Mouse (Mus musculus) midbrain, postnatal 0 days (tissue): ENCODE measurements at regions not wholly inside any gene's neighbourhood (a gene's known extent, or its start where the extent isn't known, plus 50 kb on each side); places are given as distances from the start of the nearest gene placed in this dataset.

Experiments used
- ATAC-seq: fragments of 200-750 bp; cut with Nextera tagmentation; 2 replicates; pipeline ENCODE4 v1.8.0; 2017; ENCODE audit warnings: moderate number of reproducible peaks, mild to moderate bottlenecking, moderate TSS enrichment, moderate library complexity; ENCODE audit not compliant: low FRiP score
- DNase-seq: peaks from one replicate; pipeline ENCODE4 v3.0.0-alpha.2; 2015; ENCODE audit warnings: low spot score
- H3K27ac ChIP-seq: fragments of 300-500 bp; sonication (generic); 2 replicates; pipeline ENCODE4 v1.5.1; 2014; ENCODE audit warnings: low read depth, mild to moderate bottlenecking, low read length, mixed read lengths
- H3K27me3 ChIP-seq: fragments of 300-500 bp; sonication (generic); 2 replicates; pipeline ENCODE4 v1.6.1; 2014; ENCODE audit warnings: low read length, control low read depth, mixed read lengths; ENCODE audit not compliant: insufficient read depth
- H3K36me3 ChIP-seq: fragments of 300-500 bp; sonication (generic); 2 replicates; pipeline ENCODE4 v1.6.1; 2014; ENCODE audit warnings: low read length, control low read depth, mixed read lengths; ENCODE audit not compliant: insufficient read depth
- H3K4me1 ChIP-seq: fragments of 300-500 bp; sonication (generic); 2 replicates; pipeline ENCODE4 v1.6.1; 2014; ENCODE audit warnings: mild to moderate bottlenecking, control low read depth, antibody characterized with exemption, low read length, mixed read lengths; ENCODE audit not compliant: insufficient read depth
- H3K4me2 ChIP-seq: fragments of 300-500 bp; sonication (generic); 2 replicates; pipeline ENCODE4 v1.6.1; 2014; ENCODE audit warnings: low read depth, mild to moderate bottlenecking, low read length, mixed read lengths; ENCODE audit not compliant: poor library complexity, severe bottlenecking
- H3K4me3 ChIP-seq: fragments of 300-500 bp; sonication (generic); 2 replicates; pipeline ENCODE4 v1.5.1; 2014; ENCODE audit warnings: low read depth, mild to moderate bottlenecking, low read length, moderate library complexity
- H3K9ac ChIP-seq: fragments of 300-500 bp; sonication (generic); replicated peaks from 2 replicates; pipeline ENCODE4 v1.6.1; 2014; ENCODE audit warnings: mild to moderate bottlenecking, low read length, moderate library complexity, mixed read lengths; ENCODE audit not compliant: poor library complexity, severe bottlenecking
- H3K9me3 ChIP-seq: fragments of 300-500 bp; sonication (generic); 2 replicates; pipeline ENCODE4 v1.6.1; 2016; ENCODE audit warnings: low read length, control low read depth
- CTCF ChIP-seq: IDR thresholded peaks from 2 replicates; pipeline ENCODE4 v1.5.1; 2016; ENCODE audit warnings: antibody characterized with exemption, mild to moderate bottlenecking
- WGBS: fragments of 180-500 bp; shearing (Covaris S2); extraction: QIAGEN DNeasy Blood & Tissue Kit; methylation state at CpG from one replicate; pipeline ENCODE4 v1.1.7; 2014; 5-methylcytosine and 5-hydroxymethylcytosine counted together

DNA sequence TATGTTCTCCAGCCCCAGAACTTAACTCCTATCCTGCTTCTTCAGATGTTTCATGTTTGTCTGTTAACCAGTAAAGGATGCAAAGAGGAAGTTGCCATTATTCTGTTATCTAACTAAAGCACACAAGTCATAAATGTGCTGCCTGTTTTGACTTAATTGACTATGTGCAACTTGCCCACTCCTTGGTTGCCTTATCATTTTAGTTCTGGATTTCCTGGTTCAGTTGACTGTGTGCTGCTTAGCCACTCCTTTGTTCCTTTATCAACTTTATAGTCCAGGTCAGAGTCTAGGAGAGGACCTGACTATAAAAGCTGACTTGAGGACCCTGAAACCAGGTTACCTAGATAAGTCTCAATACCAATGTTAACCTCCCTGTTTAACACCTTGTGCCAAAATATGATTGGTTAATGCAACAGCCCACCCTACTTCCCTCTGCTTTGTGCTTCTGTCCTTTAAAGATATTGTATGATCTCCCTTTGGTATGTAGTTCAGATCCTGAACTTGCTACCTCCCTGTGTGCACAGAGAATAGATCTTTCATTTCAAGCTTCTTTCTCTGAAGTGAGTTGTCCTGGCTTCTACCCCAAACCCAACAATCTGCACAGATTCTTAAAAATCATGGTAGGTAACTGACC, 721.2 kb upstream of the Lcorl start:
- Histone ChIP-seq H3K36me3 (no peaks in the 10 kb centered on the region), H3K9me3 (no peaks in the 10 kb centered on the region), H3K4me2 (no peak overlapping the region), H3K4me1 (no peaks in the 10 kb centered on the region), H3K9ac (no peak overlapping the region), H3K27me3 (no peaks in the 10 kb centered on the region), H3K4me3 (no peak overlapping the region), H3K27ac (no peak overlapping the region)
- DNase-seq (no peak), ATAC-seq (no peak)
- TF ChIP-seq CTCF = no peak

DNA sequence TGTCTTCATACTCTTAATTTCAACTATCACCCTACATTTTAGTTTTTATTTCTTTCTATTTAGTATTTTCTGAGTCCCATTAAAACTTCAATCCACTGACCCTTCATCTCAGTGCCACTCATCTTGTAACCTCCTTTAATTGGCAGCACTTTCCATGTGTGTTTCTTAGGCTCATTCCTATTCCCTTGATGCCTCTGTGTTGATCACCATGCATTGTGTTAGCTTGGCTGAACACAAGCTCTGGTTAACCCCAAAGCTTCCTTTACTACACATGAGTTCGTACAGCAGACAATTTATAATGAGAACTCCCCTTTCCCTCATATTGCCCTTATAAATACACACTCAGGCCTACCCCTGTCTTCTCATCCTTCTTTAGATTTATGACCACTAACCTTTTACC, 716.5 kb upstream of the Lcorl start:
- Histone ChIP-seq H3K4me2 (no peak overlapping the region), H3K36me3 (no peaks in the 10 kb centered on the region), H3K4me1 (no peaks in the 10 kb centered on the region), H3K27me3 (no peaks in the 10 kb centered on the region), H3K9me3 (no peaks in the 10 kb centered on the region), H3K27ac (no peak overlapping the region), H3K4me3 (no peak overlapping the region), H3K9ac (no peak overlapping the region)
- no peak for TF ChIP-seq CTCF
- DNase-seq = peak; percentile 39
- WGBS = 71% methylated on average over 1 of the region's 1 CpGs
- no peak for ATAC-seq

DNA sequence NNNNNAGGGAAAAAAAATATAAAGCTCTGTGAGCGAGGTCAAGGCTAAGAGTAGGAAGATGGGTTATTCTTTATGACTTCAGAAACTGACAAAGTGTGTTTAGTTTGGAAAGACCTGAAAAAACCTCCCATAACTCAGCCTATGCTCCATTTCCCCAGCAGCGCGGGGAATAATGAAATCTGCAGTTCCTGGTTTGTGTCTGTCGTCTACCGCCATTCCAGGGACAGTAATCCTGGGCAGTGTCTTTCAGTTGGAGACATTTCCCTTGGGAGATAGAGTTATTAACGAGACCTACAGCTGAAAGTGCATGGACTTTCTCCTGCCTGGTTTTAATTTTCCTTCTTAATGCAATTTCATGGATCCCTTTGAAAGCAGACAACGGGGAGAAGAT, 715.9 kb upstream of the Lcorl start:
- no peaks in the 10 kb centered on the region for H3K36me3 ChIP-seq
- no peak overlapping the region for H3K9ac ChIP-seq
- ATAC-seq (no peak), DNase-seq (peak; percentile 19)
- H3K4me3 ChIP-seq = no peak overlapping the region
- H3K27ac ChIP-seq = no peak overlapping the region
- 56% methylated on average over 7 of the region's 7 CpGs for WGBS
- no peaks in the 10 kb centered on the region for H3K4me1 ChIP-seq
- no peak for TF ChIP-seq CTCF
- H3K27me3 ChIP-seq = no peaks in the 10 kb centered on the region
- H3K4me2 ChIP-seq = no peak overlapping the region
- no peaks in the 10 kb centered on the region for H3K9me3 ChIP-seq

DNA sequence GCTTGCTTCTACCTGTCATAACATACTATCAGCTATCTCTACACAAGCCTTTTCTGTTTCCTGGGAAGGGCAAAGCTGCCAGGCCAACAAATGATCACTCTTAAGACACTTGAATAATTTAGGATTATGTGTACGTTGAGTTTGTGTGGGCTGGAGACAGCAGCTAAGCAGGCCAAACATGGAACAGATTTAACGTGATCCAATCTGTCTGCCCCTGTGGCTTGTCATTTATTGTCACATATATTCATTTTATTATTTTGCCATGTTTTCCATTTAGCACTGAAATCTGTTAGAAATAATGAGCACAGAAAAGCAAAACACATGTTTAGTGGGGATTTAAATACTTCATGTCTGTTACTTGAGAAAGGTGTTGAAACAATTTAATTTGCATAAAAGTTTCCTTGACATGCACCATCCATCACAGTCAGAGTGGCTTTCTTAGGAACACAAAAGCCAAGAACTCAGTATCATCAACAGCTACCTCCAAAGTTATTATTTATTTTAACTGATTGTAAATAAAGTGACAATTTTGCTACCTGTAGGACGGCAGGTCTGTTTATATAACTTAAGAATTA, 699.4 kb upstream of the Lcorl start:
- H3K27ac ChIP-seq = no peak overlapping the region
- no peak for TF ChIP-seq CTCF

DNA sequence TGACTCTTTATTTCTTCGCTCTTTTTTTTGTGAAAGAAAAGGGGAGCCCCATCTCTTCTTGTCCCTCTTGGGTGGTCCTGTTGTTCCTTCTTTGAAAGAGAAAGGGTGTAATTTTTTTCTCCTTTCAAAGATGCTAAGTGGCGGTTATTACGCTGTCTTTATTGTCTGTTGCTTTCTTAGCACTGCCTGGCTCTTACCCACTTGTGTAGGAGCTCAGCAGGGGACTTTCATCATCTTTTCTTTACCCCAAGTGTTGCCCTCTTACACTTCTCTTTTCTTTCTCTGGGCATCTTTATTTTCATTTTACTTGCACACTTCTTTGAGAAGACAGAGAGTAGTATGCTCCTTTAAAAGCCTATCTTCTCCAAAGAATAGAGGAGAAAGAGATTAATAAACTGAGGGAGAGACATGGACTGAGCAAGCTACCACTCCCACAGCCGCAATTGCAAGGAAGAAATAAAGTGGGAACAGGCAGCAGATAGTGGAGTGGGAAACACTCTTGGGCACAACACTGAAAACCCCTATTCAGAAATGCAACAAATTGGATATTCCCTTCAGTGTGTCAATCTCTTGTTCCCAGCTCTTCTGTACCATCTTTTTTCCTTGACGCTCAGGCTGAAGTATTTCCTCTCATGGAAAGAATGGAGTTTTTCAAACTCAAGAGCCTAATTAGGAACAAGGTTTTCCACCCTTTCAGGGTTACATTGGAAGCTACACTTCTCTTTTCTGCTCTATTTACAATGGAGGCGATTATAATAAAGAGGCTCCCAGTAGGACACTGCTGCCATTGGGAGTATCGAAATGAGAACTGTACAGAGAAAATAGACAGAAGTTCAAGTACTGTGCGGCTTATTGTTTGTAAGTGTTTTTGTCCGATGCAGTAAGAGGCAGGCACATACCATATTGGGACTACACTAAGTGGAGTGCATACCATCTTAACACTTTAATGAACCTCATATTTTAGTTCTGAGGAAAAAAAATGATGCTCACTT, 684.2 kb upstream of the Lcorl start:
- WGBS = 67% methylated on average over 9 of the region's 9 CpGs
- ATAC-seq (no peak), DNase-seq (no peak)
- H3K27me3 ChIP-seq = no peaks in the 10 kb centered on the region
- TF ChIP-seq CTCF = no peak
- H3K4me3 ChIP-seq = no peak overlapping the region
- no peak overlapping the region for H3K4me2 ChIP-seq
- H3K27ac ChIP-seq = no peak overlapping the region
- H3K4me1 ChIP-seq = no peaks in the 10 kb centered on the region
- H3K9me3 ChIP-seq = no peaks in the 10 kb centered on the region
- no peaks in the 10 kb centered on the region for H3K36me3 ChIP-seq
- H3K9ac ChIP-seq = no peak overlapping the region

More for the DNA sequence above, 699.4 kb upstream of the Lcorl start:
- Histone ChIP-seq H3K9me3 (no peaks in the 10 kb centered on the region), H3K36me3 (no peaks in the 10 kb centered on the region), H3K9ac (no peak overlapping the region), H3K27me3 (no peaks in the 10 kb centered on the region), H3K4me1 (no peaks in the 10 kb centered on the region), H3K4me2 (no peak overlapping the region), H3K4me3 (no peak overlapping the region)
- ATAC-seq (no peak), DNase-seq (no peak)
- WGBS = 74% methylated on average over 3 of the region's 3 CpGs
